Mouse (Mus musculus) lung, postnatal 36 days (tissue): Measurements from ENCODE around the gene Hoxa10.

Source experiments
- DNase-seq: peaks from one replicate; pipeline ENCODE4 v3.0.0; 2022; ENCODE audit warnings: mixed read lengths

The Hoxa10 gene

DNA sequence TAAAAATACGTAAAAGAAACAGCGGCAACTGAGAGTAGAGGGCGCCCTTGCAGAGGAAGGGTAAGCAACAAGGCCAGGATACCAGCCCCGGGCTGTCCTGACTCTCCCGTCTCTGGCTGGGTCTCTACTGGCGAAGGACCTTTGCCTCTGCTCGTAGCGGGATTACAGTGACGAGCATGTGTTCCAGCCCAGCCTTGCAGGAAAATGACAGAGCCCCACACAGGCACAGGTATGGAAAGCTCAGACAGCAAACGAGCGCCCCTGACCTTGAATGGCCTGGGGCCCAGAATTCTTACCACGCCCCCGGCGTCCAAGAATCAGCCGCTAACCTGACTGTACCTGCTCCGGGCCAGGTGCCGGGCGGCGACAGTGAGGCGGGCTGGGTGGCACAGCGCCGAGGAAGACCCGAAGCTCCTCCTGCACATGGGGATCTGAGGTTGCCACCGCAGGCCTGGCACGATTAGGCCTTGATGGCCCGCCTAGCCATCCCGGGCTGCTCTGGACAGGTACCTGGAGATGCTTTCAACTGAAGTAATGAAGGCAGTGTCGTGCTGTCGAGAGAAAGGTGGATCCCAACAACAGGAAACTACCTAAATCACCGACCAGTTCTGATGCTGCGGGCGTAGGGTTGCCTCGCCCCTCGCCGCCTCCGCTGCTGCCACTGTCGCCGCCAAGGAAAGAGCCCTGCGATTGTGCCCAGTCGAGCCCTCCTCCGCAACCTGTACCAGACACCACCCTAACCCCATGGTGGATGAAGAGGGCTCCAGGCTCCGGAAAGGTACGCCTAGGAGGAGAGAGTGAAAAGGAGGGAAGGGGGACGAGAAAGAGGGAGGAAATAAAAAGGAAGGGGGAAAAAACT is 10.9 kb downstream of the Hoxa10 start:
- no peak for DNase-seq

DNA sequence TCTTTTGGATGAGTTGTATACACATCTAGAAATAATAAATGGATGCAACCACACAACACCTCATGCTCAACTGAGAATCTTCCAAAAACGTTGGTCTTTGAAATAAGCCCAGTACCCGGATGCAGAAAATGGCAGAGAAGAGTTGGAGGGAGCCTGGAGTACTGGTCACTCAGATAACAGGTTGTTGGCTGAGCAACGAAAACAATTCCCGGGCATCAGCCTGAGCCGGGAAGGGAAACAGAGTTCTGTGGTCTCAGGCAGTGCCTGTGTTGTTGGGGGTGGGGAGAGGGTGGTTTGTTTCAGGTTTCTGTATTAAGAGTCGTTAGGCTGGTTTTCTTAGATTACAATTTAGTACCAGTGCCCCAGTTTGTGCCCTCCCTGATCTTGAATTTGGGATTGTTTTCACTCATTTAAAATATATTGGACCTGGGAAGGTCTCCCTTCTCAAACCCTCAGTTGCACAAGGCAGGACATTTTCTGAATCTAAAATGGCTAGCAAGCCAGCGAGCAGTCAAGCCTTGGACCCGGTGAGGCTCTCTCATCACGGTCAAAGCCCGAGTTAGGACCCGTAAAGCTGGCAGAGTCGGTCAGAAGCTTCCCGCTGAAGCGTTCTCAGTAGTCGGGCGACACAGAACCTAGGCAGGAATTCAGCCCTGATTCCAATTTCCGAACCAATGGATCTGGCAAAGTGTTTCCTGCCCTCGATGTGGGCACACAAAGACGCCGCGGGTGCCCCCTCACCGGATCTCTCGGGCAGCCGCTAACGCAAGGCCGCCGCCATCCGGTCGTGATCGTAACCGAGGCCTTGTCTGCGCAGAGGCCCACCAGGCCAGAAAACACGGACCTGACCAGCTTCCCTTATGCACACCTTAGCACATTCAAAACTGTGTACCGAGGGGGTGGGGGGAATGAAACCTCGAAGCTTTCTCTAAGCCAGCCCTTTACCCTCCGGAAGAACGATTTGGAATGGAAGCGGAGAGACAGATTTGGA is 11.9 kb downstream of the Hoxa10 start:
- DNase-seq = no peak

DNA sequence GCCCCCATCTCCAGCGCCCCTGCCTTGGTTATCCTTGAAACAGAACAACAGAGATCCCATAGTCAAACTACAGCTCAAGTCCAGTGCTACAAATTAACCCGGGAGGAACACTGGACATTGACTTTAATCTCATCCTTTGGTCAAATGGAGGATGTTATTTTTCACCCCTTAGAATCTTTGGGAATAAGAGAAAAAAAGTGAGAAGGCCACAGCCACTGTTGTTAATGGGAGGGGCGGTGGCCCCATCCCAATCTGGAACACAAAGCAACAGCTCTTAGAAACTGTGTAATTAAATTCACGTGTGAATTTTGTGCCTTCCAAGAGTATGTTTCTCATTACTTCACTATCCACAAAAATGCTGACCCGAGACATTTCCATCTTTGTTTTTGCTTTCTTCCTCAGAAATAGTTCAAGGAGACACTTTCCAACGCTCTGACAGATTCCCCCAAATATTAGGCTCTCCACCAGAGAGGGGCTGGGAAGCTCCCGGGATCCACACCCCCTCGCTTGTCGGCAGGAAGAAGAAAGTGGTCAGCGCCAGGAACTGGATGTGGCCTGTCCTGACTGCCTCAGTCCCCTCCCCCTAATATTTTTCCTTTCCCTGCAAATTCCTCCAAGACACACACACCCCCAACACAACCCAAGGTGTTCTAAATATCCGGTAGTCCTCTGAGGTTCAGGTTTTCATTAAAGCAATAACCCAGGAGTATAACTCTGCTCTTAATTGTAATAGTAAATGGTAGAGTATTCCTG is 13.0 kb downstream of the Hoxa10 start:
- no peak for DNase-seq

DNA sequence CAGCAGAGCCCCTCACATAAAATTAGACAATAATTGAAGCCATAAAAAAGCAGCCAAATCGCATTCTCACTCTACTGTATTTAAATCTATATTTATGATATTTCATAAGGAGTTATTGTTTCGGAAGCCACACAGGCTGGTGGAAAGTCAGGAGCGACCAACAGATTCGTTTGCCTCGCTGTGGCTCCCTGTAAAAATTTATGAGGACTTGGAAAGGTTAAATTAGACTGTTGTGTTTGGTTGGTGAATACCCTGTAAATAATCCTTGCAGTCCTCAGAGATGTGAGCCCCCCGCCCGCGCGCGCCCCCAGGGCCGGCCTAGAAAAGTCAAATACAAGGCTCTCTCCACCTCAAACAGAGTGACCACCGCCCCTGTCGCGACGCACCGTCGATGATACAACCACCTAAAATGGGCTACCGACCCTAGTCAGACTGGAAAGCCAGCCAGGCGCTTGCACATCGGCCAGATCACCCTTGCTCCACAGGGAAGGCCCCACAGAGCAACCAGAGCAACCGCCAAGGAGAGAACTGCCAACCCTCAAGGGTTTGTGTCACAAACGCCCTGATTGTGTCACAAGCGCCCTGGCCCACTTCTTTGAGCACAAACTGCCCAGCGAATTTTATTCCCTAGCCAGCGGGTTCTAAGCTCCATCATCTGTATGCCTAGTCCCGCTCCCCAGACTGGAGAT is 13.9 kb downstream of the Hoxa10 start:
- no peak for DNase-seq

DNA sequence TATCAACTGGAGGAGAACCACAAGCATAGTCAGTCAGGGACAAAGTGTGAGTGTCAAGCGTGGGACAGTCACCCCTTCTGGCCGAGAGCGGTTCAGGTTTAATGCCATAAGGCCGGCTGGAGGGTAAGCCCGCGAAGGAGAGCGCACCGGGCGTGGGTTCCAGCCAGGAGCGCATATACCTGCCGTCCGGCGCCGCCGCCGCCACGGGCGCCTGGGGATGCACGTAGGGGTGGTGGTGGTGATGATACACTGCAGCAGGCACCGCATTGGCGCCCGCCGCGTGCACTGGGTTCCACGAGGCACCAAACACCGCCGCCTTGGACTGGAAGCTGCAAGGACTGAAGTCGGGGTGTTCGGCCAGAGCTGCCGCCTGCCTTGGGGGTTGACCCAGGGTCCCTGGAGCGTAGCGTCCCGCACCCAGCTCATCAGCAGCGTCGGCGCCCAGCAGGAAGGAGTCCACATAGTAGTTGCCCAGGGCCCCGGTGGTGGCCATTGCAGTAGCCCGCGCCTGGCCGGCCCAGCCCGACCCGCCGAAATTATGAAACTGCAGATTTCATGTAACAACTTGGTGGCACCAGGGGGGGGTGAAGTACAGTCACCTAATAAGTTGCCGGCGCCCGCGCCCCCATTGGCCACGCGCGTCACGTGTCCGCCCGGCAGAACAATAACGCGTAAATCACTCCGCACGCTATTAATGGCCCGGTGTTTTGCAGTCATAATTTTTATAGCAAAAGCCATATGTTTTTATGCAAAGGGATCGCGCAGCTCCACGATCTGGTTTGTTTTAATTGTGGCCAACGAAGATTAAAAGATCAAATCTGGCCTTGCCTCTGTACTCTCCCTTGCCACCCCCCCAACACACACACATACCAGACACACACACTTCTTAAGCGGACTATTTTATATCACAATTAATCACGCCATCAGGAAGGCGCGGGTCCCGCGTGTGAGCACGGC is 14.8 kb downstream of the Hoxa10 start:
- no peak for DNase-seq

DNA sequence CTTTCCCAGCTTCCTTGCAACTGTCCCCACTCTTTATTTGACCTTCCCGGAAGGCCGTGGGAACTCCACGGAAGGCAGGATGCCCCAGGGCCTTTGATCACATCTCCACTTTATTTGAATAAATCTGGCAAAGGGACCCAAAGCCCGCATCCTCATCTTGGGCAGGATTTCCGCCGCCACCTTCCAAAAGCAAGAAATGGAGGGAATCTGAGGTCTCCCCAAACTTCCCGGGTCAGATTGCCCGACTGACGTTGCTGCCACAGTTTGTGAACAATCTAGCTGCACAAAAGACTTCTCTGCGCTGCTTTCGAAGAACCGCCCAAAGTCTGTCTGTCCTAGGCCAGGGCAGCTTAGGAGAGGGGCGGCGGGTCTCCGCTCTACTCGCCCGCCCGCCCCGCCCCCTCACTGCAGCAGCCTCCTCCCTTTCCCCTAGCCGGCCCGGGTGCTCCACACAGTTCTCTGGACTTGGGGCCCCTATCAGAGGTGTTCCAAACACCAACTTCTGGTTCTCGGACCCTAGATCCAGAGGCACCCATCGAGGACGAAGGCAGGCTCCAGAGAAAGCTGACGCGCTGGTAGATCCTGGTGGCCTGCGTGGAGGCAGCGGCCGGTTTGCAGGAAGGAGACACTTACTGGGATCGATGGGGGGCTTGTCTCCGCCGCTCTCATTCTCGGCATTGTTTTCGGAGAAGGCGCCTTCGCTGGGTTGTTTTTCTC is 15.6 kb downstream of the Hoxa10 start:
- no peak for DNase-seq

DNA sequence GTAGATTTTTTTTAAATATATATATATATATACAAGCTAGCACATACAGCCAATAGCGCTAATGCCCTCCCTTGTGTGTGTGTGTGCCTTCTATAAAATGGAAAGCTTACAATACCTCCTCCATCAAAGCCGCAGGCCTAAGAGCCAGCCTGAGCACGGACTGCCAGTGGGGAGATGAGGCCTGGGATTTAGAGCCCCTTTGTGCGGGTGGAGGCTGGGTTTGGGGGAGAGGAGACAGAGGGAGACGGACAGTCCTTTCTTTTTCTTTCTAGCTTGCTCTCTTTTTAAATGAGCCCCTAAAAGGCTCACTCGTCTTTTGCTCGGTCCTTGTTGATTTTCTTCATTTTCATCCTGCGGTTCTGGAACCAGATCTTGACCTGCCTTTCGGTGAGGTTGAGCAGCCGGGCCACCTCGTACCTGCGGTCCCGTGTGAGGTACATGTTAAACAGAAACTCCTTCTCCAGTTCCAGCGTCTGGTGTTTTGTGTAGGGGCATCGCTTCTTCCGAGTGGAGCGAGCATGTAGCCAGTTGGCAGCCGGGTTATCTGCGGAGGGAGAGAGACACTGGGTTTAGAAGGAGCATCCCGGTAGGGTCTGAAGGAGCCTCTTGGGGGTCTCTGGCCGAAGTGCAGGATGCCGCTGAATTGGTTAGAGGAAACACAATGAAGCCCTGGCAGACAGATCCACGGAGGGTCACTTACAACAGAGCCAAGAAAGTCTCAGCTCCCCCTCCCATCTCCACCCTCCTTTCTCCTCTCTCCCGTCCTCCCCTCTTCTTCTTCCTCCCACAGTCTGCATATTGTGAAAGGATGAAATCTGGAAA is 16.5 kb downstream of the Hoxa10 start:
- DNase-seq = no peak

DNA sequence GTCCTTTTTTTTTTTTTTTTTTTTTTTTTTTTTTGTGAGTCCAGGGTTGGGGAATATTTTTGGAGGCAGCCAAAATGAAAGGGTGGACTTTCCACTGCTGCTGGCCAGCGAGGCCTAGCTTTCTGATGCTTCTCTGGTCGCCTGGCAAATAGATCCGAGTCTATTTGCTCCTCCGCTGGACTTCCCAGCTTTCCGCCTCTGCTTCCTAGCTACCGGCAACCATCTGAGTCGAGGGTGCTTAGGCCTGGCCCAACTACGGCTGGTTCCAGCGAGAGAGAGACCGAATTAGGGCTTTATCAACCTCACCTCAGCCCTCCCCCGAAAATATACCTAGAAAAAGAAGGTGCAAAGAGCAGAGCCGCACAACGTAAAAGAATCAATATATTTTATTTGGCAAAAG is 17.9 kb downstream of the Hoxa10 start:
- no peak for DNase-seq

DNA sequence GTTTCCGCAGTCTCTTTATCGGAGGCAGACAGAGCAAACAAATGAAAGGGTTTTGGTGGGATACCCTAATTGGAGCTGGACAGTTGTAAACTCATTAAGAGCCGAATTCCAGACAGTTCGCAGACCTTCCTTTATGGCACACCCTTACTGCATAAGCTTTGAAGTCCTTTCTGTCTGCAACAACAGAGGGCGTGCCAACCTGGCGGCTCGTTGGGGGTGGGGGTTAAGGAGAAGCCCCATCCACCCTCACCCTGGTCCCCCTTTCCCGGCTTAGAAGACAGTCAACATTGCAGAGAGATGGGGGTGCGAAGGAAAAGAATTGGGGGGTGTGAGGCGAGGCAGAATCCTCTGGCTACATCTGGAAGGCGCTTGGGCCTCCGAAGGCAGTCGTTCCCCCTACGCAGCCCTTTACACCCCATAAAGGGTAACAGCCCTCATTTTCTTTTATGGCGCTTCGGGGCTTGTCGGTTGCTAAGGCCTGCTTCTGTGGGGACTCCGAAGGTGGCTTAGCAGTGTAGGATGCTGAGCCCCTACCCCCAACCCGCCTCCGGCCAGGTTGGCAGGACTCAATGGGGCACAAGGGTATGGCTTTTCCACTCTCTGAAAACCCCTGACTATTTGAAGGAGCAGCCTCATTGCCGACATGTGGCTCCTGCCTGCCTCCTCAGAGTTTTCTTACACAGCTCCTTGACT is 18.5 kb downstream of the Hoxa10 start:
- DNase-seq = no peak

DNA sequence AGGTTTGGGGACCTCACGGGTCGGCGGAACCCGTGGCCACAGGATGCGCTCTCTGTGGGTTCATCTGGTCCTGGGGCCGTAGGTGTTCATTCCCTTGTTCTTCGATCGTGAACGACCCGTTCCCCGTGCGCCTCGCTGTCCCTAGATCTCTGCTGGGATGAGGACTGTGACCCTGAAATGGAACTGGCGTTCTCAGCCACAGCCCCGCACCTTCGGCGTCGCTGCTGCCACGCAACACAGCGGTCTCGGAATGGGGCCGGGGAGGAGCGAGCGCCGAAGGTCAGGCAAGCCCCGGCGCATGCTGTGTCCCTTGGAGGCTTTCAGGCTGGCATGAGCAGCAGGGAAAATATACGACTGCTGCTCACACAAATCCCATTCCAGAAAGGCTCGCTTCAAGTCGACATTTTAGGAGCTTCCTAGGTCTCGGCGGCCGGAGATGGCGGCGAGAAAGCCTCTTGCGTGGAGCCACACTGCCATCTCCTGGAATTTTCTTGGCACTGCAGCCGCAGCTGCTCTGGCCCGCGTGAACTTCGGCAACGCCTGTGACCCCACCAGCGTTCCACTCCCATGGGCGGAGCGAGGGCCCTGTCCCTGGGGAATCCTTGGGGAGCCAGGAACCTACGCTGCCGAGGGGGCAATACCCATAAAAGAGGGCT is 19.2 kb downstream of the Hoxa10 start, which contains the start of gene Hoxa7:
Gene Hoxa7 (minus strand): TSS at position 518 of the 656 bp plus-strand sequence.
- DNase-seq = peak; percentile 87

DNA sequence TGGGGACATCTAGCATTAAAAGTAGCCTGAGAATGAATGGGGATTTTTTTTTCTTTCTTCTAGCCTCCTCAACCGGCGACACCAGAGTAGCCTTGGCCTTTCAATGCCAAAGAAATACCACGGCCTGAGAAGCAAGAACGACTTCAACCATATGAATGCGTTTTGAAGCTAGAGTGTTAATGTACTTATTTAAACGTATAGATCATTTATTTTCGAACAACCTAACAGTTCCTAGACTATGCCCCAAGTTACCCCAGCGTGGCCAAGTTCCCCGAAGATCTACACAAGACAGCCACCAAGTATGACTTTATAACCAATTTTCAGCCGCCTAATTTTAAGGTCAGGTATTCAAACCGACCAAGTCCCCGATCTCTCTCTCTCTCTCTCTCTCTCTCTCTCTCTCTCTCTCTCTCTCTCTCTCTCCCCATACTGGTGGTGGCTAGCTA is 19.8 kb downstream of the Hoxa10 start:
- DNase-seq = no peak

DNA sequence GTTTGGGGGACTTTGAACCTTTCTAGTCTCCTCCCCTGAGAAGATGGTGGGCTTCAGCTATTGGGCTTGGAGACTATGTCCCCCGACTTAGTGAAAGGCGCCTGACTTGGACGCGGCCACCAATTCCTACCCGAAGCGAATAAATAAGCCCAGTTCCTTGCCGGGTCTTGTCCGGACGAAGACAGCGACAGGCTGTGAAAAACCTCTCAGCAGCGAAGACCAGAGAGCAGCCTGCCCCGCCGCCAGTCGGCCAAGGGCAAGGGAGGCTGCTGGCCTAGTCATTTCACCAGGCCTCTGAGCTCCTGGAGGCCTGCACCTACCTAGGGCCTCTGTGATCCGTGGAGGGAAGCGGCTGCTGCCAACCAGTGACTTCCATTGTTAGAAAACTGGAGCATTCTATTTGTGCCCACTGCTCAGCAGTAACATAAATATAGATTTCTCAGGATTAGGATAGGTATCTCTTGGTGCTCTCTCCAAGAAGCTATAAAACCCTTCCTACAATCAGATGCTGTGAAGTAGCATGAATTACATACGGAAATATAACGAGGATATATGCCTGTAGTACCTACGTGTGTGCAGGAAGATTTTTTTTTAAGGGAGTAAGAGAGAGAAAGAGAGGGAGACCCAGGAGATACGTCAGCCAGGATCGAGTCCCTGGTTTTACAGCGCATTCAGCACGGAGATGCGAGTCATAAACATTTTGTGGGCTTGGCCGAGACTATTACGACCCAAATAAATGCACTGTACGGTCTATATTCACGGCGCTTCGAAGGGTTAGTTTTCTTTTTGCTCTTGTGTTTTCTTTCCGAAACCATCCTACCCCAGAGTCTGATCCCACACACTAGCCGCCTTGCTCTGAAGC is 20.4 kb downstream of the Hoxa10 start:
- DNase-seq = no peak

DNA sequence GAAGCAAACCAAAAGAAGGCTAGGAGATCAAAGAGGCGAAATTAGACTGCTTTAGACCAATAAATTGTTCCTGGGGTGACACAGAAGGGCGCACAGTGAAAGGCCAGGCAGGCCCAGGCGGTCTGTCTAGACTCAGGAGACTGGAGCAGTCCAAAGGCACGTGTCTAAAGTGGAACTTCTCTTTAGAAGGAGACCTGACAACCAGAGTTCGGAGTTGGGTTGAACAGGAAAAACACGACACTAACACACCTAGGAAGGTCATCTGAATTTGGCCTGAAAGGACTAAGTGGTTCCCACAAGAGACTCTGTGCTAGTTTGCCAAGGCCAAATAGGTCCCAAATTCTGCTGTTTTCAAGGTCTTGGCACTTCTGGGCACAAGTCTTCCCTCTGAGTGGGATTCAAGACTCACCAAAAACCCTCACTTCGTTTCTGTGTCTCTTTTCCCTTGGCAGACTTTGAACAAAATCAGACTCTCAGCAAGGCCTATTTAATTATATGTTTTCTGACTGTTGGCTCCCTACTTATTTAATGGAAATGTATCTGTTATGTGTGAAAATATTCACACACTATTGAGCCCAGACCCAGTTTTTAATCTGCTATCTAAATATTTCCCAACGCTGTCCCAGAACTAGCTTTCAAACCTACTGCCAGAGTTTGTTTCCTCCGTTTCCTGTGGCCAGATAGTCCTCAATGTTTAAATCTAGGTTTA is 21.3 kb downstream of the Hoxa10 start:
- no peak for DNase-seq

DNA sequence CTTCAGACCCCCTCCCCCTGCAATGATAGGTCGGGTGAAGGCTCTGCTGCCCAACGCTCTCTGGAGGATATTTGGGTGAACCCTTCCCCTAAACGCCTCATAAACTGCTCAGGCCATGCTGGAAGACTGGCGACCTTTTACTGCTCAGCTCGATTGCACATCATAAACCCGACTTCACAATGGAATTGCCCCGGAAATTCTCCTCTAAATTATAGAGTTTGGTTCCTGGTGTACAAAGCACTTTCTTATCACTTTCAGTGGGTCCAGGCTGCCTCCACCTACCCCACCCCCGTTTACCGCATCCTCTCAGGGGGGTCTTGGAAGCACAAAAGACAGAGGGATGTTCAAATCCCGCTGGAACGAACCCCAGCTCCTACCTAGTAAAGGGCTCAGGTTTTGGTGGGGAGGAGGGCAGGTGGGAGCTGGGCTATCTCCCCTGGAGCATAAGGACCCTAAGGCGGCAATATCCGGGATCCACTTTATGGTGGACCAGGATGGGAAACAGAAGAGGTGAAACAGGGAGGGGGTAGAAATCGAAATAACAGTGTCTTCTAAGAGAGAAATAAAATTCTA is 21.9 kb downstream of the Hoxa10 start:
- DNase-seq = no peak

DNA sequence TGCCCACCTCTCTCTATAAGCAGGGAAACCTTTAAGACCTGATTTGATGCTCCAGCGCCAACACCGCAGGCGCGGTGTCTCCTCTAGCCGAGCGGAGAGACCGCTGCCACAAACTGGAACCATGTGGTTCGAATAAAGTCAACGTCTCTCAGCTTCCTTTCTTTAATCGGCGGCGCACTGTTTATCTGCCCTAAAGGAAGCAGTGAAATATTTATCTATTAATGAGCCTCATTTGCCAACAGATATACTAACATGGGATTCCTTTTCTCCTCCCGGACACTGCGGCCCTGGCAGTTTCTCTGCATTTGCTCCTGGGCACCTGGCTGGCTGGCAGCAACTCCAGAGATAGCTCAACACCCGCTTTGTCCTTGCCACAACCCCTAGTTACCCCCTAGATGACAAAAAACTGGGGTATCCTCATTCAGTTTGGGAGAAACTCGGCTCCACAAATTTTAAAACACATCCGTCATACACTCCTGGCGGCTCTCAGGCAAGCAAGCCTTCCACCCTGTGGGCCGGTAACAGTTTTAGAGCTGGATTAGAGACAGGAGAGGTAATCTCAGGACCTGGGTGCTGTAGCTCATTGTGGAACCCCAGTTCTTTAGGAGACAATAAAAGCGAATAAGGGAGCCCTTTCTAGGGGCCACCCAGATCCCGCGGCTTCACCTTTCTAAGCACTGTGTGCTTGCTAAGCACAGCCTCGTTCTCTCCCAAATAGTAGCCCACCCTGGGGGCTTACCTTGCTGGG is 22.6 kb downstream of the Hoxa10 start:
- DNase-seq = no peak

DNA sequence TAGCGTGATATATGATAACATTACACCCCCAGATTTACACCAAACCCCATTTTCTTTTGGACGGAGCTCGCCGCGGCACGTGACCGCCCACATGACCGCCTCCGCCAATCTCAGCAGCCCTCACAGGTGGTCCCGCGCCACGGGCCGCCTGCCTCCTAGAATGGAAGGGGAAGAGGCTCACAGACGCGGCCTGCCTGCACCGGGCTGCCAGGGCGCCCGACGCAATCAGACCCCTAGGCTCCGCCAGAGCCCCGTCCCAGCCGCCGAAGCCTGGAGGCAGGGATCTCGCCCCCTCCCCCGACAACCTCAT is 23.2 kb downstream of the Hoxa10 start:
- DNase-seq = peak; percentile 53
